Mouse (Mus musculus): Measurements from ENCODE around the gene Rrbp1. TPM values are rescaled to one million over a fixed set of nuclear protein-coding genes. Genes with fewer than 3 reads are reported as not detected.

The Rrbp1 gene
- polyA plus RNA-seq, 1 experiment from 2014 or later: 152 TPM

DNA sequence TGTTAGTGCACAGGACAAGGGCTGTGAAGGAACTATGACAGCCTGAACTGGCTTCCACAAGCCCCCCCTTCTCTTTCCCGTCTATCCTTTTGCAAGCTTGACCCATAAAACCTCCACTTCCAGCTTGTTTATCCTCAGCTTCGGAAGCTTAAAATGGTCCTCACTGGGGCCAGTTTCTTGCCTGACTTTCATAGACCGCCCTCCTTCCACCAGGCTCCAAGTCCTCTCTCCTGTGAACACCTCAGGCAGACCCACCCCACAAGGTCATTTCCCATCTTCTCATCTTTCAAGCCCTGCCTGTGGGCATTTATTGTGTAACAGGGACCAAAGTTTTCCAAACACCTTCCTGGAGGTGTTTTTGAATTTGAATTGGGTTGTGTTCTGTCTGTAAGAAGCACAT, 11.4 kb upstream of the Rrbp1 start:
- Histone ChIP-seq H3K4me3 (no peak overlapping the region), H3K4me1 (no peaks in the 10 kb centered on the region), H3K27ac (no peak overlapping the region), H3K4me2 (no peak overlapping the region), H3K27me3 (no peaks in the 10 kb centered on the region), H3K9ac (no peak overlapping the region), H3K9me3 (no peaks in the 10 kb centered on the region), H3K36me3 (no peaks in the 10 kb centered on the region)
- WGBS: 51% methylated on average over 3 of the region's 3 CpGs
- no peak for ATAC-seq (ENCODE audit: insufficient number of reproducible peaks, low FRiP score, low TSS enrichment, low read depth)

DNA sequence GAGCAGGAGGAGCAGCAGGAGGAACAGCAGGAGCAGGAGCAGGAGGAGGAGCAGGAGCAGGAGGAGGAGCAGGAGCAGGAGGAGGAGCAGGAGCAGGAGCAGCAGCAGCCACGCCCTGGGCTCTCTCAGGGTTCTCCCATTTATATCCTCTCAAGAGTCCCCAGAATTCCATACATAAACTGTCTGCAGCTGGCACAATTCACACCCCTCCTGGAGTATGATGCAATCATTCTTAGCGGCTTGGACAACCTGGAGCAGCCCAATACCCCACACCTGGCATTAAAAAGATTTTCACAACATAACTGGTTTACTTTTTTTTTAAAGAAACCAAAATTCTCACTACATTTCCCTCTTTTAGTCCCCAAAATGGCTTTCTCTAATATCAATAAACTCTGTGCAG, 8.9 kb upstream of the Rrbp1 start:
- no peaks in the 10 kb centered on the region for H3K9me3 ChIP-seq
- 47% methylated on average over 2 of the region's 2 CpGs for WGBS
- no peak for ATAC-seq (ENCODE audit: insufficient number of reproducible peaks, low FRiP score, low TSS enrichment, low read depth)
- no peak overlapping the region for H3K27ac ChIP-seq
- H3K4me2 ChIP-seq: no peak overlapping the region
- no peak overlapping the region for H3K4me3 ChIP-seq
- H3K27me3 ChIP-seq: no peaks in the 10 kb centered on the region
- H3K36me3 ChIP-seq: no peaks in the 10 kb centered on the region
- no peaks in the 10 kb centered on the region for H3K4me1 ChIP-seq
- H3K9ac ChIP-seq: no peak overlapping the region

DNA sequence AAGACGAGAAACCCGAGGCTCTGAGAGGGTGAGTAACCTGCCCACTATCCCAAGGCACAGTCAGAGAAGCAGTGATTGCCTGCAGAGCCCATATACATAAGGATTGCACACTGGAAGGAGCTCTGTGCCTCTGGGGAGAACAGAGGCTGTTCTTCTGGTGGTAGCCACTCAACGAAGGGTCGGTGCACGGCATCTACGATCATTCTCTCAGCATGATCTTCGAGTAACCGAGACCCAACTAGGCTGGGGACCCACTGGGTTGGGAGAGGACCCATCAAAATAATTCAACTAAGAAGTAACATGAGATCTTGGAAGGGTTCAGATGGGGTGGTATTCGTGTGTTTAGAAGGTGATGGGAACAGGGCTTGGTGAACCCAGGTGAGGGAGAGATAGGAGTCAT, 4.8 kb upstream of the Rrbp1 start:
- H3K4me2 ChIP-seq: no peak overlapping the region
- no peak overlapping the region for H3K9ac ChIP-seq
- no peak overlapping the region for H3K27ac ChIP-seq
- 0 out of 2 replicates have a peak, but pooled peaks cover 3% of the 10 kb centered on the region for H3K4me1 ChIP-seq
- H3K4me3 ChIP-seq: no peak overlapping the region
- no peaks in the 10 kb centered on the region for H3K36me3 ChIP-seq
- H3K9me3 ChIP-seq: no peaks in the 10 kb centered on the region
- ATAC-seq (ENCODE audit: insufficient number of reproducible peaks, low FRiP score, low TSS enrichment, low read depth): no peak
- WGBS: 81% methylated on average over 9 of the region's 9 CpGs
- H3K27me3 ChIP-seq: no peaks in the 10 kb centered on the region

DNA sequence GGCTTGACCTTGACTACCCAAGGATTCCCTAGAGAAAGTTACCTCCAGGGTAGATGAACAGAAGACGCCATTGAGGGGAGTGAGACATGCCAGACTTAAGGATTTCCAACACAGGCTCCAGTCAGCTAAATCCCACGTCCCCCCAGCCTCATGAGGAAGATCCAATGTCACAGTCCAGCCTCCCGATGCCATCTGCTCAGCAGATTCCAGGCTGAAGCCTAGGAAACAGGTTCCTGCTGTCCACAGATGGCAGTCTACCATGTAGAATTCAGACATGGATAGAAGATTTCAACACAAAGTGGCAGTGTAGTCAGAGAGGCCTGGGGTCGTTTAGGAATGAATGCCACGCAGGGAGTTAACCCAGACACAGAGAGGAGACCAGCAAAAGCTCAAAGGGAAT, 3.4 kb upstream of the Rrbp1 start:
- Histone ChIP-seq H3K36me3 (no peaks in the 10 kb centered on the region), H3K4me2 (no peak overlapping the region), H3K4me3 (no peak overlapping the region), H3K27me3 (no peaks in the 10 kb centered on the region), H3K9me3 (no peaks in the 10 kb centered on the region), H3K27ac (no peak overlapping the region), H3K9ac (no peak overlapping the region), H3K4me1 (peaks cover 6% of the 10 kb centered on the region)
- 49% methylated on average over 5 of the region's 5 CpGs for WGBS
- no peak for ATAC-seq (ENCODE audit: insufficient number of reproducible peaks, low FRiP score, low TSS enrichment, low read depth)

DNA sequence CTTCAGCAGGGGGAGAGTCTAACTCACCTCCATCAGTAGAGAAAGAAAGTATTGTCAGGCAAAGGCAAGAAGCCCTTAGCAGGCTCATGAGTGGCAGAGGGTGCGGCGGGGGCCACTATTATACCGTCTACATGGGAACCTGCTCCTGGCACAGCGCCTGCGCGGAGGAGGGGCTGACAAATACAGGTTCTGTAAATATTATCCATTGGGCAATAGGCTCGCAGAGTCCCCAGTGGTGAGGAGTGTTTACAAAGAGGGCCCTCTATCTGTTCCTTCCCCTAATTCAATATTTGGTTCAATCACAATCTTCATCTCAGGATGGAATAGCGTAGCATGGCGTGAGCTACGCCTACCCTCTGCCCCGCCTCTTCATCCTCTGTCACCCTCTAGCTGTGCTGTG, 3.0 kb upstream of the Rrbp1 start:
- ATAC-seq (ENCODE audit: insufficient number of reproducible peaks, low FRiP score, low TSS enrichment, low read depth): no peak
- Histone ChIP-seq H3K27me3 (no peaks in the 10 kb centered on the region), H3K27ac (no peak overlapping the region), H3K9ac (no peak overlapping the region), H3K9me3 (no peaks in the 10 kb centered on the region), H3K4me3 (no peak overlapping the region), H3K4me2 (no peak overlapping the region), H3K4me1 (peaks cover 10% of the 10 kb centered on the region), H3K36me3 (peaks cover under 1% of the 10 kb centered on the region; the same call in 1 of the 2 replicates)
- 88% methylated on average over 11 of the region's 11 CpGs for WGBS

DNA sequence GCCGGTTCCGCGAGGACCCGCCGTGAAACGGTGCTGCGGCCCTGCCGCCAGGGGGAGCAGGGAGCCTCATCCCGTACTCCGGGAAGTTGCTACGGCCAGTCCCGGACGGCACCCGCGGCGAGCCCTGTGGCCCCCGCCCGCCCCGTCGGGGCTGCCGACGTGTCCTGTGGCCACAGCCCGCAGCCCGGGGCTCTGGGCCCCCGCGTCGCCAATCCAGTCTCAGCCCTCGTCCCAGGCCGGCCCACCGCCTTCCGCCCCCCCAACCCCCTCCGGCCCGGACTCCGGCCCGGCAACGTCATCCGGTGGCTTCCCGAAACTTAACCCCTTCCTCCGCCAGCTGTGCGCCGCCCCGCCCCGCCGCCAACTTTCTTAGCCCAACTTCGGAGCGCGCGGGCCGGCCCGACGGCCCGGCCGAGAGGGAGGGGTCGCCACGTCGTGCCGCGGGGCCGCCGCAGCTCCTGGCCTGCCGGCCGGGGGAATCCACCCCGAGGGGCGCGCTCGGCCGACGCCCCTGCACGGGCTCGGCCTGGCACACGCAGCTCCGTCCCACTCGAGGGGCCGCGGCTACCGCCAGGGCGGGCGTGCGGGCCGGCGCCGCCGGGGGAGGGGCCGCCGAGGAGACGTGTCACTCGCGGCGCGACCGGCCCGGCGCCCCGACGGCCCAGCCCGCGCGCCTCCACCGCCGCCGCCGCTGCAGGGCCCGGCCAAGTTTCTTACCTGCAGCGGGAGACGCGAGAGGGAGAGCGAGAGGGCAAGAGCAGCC, 600 bp downstream of the Rrbp1 start:
- H3K9ac ChIP-seq: peak overlapping the region; percentile 99
- peak overlapping the region; percentile 98 for H3K27ac ChIP-seq
- H3K4me3 ChIP-seq: peak overlapping the region; percentile 98
- ATAC-seq (ENCODE audit: insufficient number of reproducible peaks, low FRiP score, low TSS enrichment, low read depth): 0 out of 2 replicates have a peak, but pooled peaks have one; percentile 10
- no peaks in the 10 kb centered on the region for H3K27me3 ChIP-seq
- H3K9me3 ChIP-seq: no peaks in the 10 kb centered on the region
- peaks cover 39% of the 10 kb centered on the region for H3K4me1 ChIP-seq
- H3K4me2 ChIP-seq: peak overlapping the region; percentile 69
- WGBS: under 1% methylated on average over 79 of the region's 107 CpGs
- H3K36me3 ChIP-seq: peaks cover 7% of the 10 kb centered on the region

DNA sequence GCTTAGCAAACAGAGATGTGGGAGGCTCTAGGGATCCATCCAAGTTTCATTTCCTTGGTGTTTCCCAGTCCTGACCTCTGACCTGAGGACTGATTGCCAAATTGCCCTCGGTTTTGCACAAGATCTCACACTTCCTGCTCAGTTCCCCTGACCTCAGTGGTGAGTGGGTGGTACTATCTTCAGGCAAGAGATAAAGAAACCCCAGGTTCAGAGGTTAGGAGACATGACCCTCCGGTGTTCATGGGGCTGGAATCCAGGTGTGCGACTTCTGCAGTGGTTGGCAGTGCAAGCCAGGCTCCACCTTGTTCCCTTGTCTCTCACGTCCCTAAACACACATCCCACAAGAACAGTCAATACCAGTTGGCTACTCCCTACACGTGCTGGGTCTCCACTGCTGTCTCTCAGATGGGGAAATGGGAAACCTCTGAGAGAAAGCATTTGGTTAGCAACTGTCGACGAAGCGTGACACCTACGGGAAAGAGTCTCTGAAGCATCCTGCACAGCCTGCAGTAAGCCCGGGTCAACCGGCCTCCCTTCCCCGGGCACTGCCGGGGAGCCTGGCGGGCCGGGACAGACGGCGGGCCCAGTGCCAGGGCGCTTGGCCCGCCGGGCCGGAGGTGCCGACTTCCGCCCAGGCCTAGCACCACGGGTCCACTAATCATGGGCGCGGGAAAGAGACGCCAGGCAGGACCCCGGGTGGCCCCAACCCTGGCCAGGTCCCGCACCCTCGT, 1.3 kb downstream of the Rrbp1 start:
- Histone ChIP-seq H3K36me3 (peaks cover 7% of the 10 kb centered on the region), H3K4me2 (peak overlapping the region; percentile 69), H3K27me3 (no peaks in the 10 kb centered on the region), H3K9me3 (no peaks in the 10 kb centered on the region), H3K4me3 (peak overlapping the region; percentile 98), H3K4me1 (peaks cover 46% of the 10 kb centered on the region), H3K9ac (peak overlapping the region; percentile 99), H3K27ac (peak overlapping the region; percentile 98)
- WGBS: 2% methylated on average over 30 of the region's 30 CpGs
- ATAC-seq (ENCODE audit: insufficient number of reproducible peaks, low FRiP score, low TSS enrichment, low read depth): no peak

DNA sequence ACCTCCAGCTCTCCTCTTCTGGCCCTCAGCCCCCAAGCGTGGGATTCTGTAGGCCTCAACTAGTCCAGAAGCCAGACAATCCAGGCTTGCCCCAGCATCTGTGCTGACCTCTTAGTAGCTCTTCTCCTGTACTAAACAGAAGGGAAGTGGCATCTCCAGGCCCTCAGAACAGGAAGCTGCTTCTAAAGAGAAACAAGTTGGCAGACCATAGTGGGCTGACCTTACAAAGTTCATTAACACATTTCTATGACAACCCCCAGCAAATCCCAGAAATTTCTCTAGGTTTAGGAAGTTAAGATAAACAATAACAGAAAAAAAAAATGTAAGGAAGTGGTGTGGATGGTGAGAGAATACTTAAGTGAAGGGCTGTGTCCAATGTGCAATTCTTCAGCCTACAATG, 2.0 kb downstream of the Rrbp1 start:
- WGBS: 65% methylated on average over 1 of the region's 1 CpGs
- Histone ChIP-seq H3K27ac (0 out of 2 replicates have a peak overlapping the region, but pooled peaks have one; percentile 98), H3K4me3 (peak overlapping the region; percentile 98), H3K4me2 (peak overlapping the region; percentile 69), H3K36me3 (peaks cover 7% of the 10 kb centered on the region), H3K9ac (no peak overlapping the region), H3K27me3 (no peaks in the 10 kb centered on the region), H3K9me3 (no peaks in the 10 kb centered on the region), H3K4me1 (peaks cover 47% of the 10 kb centered on the region)
- ATAC-seq (ENCODE audit: insufficient number of reproducible peaks, low FRiP score, low TSS enrichment, low read depth): no peak

DNA sequence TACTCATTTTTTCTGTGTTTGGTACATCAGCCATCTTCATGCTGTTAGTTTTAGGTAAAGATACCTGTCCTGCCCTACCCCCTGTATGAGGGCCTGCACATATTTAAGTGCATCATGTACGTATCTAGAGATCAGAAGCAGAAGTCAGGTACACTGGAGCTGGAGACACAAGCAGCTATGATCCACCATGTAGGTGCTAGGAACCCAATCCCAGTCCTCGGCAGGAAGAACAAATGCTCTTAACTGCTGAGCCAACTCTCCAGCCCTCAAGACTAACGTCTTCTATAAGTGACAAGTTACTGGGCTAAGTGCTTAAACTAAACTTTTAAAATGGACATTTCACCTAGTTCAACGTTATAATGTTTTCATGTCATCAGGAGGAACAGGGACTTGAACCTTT, 3.9 kb downstream of the Rrbp1 start:
- no peak overlapping the region for H3K27ac ChIP-seq
- H3K27me3 ChIP-seq: no peaks in the 10 kb centered on the region
- H3K4me3 ChIP-seq: no peak overlapping the region
- no peak overlapping the region for H3K4me2 ChIP-seq
- ATAC-seq (ENCODE audit: insufficient number of reproducible peaks, low FRiP score, low TSS enrichment, low read depth): no peak
- H3K4me1 ChIP-seq: peaks cover 49% of the 10 kb centered on the region
- peaks cover 7% of the 10 kb centered on the region for H3K36me3 ChIP-seq
- WGBS: 82% methylated on average over 4 of the region's 4 CpGs
- no peaks in the 10 kb centered on the region for H3K9me3 ChIP-seq
- H3K9ac ChIP-seq: no peak overlapping the region

DNA sequence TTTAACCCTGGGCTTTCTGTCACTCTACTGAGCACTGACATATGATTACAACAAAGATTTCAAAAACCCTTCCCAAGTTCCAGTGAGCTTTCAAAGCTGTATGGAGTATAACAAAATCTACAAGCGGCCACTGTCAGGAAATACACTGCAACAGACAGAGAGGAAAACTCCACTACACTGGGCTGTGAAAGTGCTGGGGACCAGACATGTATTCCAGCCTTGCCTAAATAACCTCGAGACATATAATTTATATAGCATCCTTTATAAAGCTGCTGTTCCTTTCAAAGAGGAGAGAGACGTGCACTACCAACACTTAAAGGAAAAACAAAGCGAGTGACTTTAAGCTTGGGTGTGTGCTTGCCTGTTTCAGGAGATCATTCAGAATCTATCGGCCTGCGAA, 4.4 kb downstream of the Rrbp1 start:
- WGBS: 73% methylated on average over 6 of the region's 6 CpGs
- no peaks in the 10 kb centered on the region for H3K27me3 ChIP-seq
- H3K36me3 ChIP-seq: peaks cover 7% of the 10 kb centered on the region
- H3K4me2 ChIP-seq: no peak overlapping the region
- H3K4me1 ChIP-seq: peaks cover 49% of the 10 kb centered on the region
- no peak for ATAC-seq (ENCODE audit: insufficient number of reproducible peaks, low FRiP score, low TSS enrichment, low read depth)
- H3K27ac ChIP-seq: no peak overlapping the region
- no peak overlapping the region for H3K4me3 ChIP-seq
- H3K9ac ChIP-seq: no peak overlapping the region
- H3K9me3 ChIP-seq: no peaks in the 10 kb centered on the region

DNA sequence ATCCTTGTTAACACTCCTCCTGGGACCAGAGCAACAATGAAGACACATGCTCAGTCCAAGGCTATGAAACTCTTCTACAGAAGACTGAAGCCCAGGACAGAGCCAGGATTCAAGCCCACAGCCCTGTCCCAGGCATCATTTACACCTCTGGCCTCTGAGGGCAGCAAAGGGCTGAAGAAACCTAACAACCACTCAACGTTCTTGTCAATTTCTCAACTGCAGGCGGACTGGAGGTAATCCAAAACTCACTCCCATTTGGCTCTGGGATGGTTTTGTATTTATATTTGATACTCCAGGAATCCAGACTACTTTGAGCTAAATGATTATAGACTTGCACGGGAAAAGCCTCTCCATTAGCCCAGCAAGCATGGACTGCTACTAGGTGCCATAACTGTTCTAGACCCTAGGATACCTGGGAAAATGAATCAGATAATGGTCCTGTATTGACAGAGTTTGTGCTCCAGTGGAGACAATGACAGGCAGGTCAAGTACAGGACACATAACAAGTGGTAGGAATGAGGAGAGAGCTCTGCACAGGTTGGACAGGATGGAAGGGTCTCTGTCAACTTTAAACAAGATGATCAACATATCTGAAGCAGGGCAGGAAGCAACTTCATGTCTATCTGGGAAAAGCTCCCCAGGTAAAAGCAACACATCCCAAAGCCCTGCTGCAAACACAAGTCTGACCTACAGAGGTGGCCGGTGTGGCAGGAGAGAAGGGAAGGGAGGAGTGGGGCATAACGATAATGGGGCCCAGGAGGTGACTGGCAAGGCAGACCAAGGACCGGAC, 5.7 kb downstream of the Rrbp1 start:
- Histone ChIP-seq H3K4me1 (peaks cover 49% of the 10 kb centered on the region), H3K4me2 (no peak overlapping the region), H3K4me3 (no peak overlapping the region), H3K9me3 (no peaks in the 10 kb centered on the region), H3K27me3 (no peaks in the 10 kb centered on the region), H3K27ac (no peak overlapping the region; the same call in 1 of the 2 replicates), H3K9ac (no peak overlapping the region), H3K36me3 (peaks cover 7% of the 10 kb centered on the region)
- ATAC-seq (ENCODE audit: insufficient number of reproducible peaks, low FRiP score, low TSS enrichment, low read depth): no peak
- WGBS: 59% methylated on average over 6 of the region's 6 CpGs

DNA sequence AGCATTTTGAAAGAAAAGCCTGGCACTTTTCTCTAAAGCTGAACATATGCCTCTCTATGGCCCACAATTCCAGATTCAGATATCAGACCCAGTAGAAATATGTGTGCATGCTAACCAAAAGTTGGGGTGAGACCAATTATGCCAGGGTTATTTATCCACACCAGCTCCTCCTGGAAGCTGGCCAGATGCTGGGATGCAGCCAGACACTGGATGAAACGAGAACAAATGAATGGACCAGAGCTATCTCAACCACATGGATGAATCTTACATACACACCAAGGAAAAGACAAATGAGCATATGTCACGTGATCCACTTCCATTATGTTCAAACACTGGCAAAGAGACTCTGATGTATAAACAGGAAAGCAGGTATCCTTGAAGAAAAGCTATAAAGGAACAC, 7.5 kb downstream of the Rrbp1 start:
- 60% methylated on average over 2 of the region's 2 CpGs for WGBS
- ATAC-seq (ENCODE audit: insufficient number of reproducible peaks, low FRiP score, low TSS enrichment, low read depth): no peak
- H3K4me1 ChIP-seq: peaks cover 37% of the 10 kb centered on the region
- H3K27me3 ChIP-seq: no peaks in the 10 kb centered on the region
- H3K4me3 ChIP-seq: no peak overlapping the region
- H3K9me3 ChIP-seq: no peaks in the 10 kb centered on the region
- no peak overlapping the region for H3K9ac ChIP-seq
- no peak overlapping the region for H3K4me2 ChIP-seq
- no peak overlapping the region for H3K27ac ChIP-seq
- H3K36me3 ChIP-seq: peaks cover 5% of the 10 kb centered on the region

Data from limb, embryonic 15.5 days (tissue).